Mouse (Mus musculus): Measurements from ENCODE around the gene Slc24a2.

Gene Slc24a2

DNA sequence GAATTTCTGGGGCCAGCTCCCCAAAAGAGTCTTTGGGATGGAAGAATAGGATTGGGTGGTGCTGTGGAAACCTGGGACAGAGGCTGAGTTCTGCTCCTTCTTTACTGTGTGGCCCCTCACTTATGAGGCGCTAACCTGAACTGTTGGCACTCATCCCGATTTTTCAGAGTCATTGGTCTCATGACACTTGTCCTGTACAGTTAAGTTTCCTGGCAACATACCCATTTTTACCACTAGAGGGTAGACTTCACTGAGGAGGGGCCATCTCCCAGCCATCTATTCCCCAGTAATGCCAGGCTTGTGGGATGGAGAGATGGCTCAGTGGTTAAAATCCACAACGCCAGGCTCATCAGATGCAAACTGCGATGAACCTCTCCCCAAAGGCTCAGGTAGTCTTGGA, 192.7 kb downstream of the Slc24a2 start:
- DNase-seq = peak; percentile 19

DNA sequence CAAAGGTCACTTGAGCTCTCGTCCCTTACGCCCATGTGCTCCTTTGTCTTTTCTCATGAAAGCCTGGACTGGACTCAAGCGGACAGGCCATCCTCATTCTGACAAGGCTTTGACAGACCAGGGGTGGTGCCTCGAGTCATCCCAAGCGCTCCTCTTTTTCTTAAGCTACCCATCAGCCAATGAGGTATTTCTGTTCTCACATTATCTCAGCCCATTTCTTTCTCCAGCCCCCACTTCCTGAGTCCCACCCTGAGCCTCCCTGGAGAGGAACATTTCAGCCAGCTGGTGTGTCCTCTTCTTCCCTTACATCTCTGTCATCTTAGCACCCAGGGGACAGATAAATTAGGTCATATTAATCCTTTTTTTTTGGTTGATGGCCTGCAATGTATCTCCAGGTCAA, 193.8 kb downstream of the Slc24a2 start:
- no peak for DNase-seq

DNA sequence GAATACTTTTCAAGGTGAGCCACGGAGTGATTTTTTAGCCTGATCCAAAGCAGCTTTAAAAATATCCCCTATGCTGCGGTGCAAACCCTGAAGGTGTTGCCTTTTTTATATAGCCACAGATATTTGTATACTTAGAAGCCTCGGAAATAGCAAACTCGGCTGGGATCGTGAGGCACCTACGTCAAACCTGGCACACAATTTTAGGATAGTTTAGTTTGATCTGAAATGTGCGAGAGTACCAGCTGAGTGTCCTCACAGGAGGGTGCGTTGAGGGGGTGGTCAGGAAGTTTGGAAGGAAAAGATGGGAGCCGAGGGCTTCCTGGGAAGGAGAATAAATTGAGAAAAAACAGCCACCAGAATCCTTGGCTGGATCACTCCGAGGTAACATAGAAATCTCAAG, 194.6 kb downstream of the Slc24a2 start:
- no peak for DNase-seq

DNA sequence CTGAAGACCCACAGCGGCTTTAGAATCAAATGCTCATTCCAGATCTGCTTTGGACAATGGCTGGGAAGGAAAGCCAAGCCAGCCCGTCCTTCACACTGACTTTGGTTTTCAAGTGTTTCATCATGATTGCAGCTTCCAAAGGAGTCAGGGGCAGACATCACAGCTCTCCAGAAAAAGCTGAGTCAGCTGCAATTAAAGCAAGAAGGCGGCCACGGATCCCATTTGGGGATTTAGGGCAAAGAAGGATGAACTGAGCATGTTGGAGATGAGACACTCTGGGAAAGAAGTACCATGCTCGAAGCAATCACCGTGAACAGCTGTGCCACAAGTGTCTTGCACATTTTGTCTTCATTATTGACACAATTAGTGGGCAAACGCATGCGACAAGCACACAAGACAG, 197.6 kb downstream of the Slc24a2 start:
- DNase-seq = no peak

DNA sequence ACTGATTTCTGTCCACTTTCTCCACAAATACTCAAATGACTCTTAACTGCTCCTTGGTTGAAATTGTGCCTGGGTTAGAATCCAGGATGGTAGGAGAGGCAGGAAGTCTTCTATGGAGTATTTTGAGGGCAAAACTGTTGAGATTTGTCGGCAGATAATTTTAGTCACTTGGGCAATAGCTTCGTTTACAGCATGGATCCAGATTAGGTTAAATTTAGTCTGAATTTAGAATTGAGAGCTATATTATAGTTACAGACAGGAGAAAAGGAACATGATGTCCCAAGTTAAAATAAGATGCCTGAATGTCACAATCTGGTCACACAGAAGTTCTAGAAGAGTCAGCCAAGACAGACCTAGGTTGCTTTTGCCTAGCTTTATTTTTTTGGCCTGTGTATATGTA, 199.2 kb downstream of the Slc24a2 start:
- DNase-seq = no peak

DNA sequence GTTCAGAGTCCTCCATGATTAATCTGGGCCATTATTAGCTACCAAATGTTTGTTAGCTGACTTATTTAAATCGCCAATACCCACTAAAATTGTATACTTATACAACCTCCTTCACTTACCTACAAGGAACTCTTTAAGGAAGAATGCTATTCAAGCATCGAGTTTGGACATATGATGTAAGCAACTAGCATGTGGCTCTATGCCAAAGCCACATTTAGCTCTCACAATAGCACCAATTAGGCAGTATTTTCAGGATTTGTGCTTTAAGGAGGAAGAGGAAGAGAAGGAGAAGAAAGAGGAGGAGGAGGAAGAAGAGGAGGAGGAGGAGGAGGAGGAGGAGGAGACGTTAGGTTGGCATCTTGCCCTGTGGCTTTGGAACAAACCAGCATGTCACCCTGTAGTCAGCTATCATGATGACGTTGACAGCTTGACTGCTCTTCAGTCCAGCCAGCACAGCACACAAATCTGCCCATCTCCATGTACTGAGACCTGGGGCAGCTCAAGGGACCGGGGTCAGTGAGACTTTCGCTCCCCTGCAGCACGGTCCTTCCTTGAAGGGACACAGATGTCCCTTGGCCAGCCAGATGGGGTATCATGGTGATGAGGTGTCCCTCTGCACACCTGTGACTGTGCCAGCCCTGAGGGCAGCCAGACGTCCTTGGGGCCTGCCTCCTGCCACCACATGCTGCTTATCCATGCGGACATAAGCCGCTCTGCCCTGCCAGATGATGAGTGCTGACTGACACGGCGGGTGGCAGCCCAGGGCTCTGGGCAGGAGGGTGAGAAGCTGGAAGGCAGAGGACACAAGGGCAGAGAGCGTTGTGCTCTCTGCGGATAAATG, 203.7 kb downstream of the Slc24a2 start:
- no peak for DNase-seq

DNA sequence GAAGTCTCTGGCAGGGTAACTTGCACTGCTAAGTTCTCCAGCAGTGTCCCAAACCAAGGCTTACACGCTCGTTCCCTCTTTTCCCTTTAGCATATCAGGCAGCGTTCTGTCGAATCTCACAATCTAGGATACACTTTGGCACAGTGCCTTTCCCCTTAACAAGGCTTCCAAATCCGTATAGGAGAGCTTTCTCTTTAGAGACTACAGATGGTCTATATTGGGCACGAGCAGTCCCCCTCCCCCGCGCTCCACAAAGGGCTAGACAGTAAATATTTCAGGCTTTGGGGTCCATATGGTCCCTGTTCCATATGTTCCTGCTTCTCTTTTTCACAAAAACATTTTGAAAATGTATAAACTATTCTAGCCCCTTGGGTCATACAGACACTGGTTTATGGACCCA, 205.7 kb downstream of the Slc24a2 start:
- no peak for DNase-seq

DNA sequence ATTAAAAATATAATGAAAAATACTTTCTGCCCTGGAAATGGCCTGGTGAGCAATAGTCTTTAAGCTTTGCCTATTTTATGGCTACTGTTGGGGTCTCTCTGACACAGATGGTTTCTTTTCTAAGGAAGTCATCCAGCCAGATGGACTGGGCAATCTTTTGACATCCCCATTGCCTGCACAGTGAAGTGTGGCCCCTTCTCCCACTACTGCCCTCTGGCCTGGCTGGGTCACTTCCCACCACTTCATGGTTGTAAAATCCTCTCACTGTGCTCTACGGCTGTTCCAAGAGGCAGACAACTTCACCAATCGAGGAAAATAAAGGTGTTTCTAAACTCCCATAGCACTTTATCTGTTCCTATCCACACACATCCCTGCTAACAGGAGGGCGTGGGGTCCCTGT, 208.7 kb downstream of the Slc24a2 start:
- no peak for DNase-seq

DNA sequence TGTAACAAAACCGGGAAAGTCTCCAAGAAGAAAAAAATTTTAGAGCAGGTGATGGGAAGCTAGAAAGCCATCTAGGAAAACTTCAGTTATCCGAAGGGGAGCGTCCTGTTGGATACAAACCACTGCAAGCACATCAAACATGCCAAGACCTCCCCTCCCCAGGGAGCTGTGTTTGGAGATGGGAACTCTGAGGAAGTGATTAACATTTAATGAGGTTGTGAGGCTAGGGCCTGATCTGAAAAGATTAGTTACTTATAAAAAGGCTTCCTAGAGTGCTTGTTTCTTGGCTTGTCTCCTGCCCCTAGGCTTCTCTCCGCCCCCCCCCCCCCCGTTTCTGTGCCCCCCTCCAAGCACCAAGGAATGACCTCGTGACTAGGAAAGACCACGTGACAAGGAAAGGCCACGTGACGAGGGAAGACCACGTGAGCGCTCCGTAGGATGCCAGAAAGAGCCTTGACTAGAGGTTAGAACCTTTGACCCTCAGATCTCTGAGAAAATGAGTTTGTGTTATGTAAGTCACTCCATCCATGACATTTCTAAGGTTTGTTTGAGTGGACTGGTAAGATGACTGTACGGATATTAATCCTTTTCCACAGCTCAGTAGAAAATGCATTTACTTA, 210.7 kb downstream of the Slc24a2 start:
- DNase-seq = no peak

DNA sequence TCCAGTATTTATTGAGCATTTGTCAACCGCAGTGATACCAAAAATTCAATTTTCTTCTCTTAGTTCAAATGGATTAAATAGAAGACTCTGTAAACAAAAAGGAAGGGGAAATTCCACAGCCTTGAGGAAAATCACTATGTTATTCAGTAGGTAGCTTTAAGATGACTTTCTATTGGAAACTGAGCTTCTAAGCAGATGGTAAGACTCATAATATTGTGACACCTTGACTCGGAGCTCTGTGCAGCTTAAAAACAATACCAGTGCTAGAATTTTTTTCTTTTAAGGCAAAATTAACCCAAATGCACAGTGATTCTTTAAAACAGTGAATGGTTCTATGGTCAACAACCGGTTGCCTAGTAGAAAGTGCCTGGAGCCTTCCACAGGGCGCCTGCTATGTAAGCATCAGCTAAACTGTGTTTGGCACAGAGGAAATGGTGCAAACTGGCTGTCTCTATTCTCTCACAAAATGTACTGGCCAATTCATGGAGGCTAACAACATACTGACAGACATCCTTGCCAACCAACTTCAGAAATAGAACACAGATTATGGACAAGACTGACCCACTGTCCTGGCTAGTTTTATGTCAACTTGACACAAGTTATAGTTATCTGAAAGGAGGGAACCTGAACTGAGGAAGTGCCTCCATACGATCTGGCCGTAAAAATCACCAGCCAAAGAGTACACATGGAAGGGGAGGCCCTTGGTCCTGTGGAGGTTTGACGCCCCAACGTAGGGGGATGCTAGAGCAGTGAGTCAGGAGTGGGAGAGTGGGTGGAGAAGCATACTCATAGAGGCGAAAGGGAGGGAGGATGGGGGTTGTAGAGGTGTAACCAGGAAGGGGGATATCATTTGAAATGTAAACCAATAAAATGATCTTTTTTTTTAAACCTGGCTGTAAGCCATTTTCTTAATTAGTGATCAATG, 211.9 kb downstream of the Slc24a2 start:
- DNase-seq = no peak

DNA sequence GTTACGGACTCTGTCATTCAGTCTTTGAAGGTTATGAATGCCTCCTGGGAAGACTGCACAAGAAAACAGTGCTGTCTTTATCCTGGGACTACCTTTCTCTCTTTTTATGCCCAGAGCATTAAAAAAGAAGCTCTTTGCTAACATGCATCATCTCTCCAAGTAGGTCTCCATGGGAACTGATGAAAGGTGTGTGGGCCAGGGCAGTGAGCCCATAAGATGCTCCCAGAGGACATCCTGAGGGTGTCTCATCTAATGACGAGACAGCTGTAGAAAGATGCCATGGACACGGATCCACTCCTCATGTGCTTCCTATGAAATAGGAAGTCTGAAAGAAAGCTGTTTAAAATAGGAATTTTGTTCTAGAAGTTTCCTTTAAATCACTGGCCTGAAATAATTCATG, 212.8 kb downstream of the Slc24a2 start:
- no peak for DNase-seq

DNA sequence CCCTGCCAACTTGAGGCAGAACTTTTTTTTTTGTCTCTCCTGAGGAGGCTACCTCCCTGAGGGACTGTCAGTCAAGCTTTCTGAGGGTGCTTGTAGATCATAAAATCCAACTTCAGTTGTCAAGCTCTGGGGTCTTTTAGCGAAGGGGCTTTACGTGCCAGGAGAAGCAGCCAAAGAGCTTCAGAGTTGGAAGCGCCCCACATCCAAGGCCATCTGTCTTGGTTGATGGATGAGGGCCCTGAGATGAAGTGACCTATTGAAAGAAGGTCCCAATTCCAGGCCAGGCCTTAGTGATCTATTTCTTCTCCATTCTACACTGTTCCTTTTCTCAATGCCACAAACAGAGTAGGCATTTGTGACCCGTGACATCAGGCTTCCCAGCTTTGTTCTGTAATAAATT, 214.5 kb downstream of the Slc24a2 start:
- DNase-seq = no peak

DNA sequence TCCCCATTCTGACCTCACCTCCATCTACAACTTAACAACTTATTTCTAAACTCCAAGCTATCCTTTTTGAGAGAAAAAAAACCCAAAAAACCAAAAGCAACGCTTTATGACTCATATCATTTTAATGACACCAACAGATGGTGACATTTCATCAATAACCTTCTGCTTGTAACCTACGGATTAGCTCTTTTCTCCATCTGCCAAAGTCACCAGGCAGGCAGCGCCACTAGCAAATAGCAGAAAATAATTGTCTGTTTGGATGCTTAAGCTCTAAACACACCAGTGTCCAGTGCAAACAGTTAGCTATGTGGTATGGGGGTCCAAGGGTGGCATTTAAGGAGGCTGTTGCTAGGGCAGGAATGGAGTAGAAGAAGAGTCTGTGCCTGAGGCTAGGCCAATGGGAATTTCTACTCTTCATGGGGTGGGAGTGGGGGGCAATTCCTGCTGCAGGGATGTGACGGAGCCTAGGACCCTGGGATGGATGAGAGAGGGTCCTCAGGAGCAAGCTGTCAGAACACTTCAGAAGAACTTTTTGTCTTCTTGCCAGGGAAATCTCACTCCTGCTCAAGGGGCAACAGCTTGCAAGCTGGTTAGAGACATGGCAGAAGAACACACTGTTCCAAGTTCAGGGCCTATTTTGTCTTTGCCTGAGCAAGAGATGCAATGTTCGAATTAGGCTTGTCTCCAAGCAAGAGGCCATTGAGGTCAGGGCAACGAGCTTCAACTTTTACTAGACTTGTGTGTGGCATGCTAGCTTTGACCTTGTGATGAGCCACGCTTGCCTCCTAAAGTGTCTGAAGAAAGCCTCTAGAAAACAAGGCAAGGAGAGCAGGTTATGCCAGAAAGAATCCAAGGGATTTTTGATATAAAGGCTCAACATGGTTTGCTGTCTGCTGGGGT, 216.3 kb downstream of the Slc24a2 start:
- DNase-seq = no peak

DNA sequence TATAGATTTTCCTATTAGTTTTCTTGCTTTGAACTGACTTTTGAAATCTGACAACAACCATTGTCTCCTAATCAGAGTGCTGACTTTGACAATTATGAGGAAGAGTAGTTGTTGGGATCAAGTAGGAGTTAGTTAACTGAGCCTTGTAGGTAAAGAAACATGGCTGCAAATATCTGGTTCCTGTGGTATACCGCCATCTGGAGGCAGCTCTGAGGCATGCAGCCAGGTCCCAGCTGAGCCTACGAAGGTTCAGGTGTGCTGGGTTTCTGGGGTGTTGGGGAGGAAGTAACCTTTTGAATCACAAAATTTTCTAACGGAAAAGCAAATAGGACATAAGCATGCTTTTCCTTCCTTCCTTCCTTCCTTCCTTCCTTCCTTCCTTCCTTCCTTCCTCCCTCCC, 237.8 kb downstream of the Slc24a2 start:
- DNase-seq = no peak

DNA sequence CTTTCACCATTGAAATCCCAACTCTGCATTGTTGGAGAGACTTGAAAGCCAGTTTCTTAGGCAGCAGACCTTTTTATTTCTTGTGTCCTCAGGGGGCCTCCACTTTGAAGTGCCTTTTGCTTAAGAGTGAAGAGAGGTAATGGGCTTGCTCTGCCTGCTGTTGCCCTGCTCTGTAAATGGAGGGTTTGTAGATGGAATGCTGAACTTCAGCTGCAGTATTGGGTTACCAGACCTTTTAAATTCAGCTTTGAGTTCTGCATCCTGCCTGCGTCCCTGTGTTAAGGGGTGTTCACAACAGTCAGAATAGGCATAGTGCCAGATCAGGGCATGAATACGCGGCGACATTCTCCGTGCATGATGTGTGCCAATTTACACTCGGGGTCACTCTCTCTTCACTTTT, 241.0 kb downstream of the Slc24a2 start:
- DNase-seq = no peak

DNA sequence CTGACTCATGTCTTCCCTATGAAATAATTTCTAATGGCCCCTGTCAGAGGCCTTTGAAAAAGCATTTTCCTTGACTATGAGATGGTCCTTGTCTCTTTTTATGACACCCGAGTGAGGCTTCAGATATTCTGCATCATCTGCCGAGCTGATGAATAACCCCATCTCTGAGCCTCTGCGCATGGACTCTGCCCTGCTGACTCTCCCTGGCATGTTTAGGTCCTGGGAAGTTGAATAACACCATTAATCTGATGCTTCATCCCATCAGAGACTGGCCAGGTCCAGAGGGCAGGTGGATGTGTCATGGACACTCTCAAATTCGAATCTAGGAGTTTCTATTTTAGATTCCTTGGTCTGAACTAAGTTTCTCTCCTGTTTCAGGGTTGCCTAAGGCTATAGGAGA, 242.4 kb downstream of the Slc24a2 start:
- DNase-seq = peak; percentile 29

DNA sequence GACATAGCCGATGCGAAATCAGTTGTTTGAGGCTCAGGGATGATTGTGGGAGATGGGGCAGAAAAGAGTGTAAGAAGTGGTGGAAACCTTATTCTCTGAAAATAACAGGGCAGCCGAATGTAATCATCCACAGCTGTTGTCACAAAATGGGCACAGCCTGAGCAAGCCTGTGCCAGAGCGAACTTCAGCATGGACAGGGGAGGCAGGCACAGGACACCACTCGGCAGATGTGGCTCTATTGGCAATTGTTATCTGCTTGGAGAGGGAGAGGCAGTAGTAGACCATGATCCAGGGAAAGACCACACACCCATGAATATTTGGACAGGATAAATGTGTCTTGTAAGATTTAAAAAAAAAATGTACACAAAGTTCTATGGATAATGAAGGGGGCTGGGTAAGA, 253.0 kb downstream of the Slc24a2 start:
- DNase-seq = no peak

DNA sequence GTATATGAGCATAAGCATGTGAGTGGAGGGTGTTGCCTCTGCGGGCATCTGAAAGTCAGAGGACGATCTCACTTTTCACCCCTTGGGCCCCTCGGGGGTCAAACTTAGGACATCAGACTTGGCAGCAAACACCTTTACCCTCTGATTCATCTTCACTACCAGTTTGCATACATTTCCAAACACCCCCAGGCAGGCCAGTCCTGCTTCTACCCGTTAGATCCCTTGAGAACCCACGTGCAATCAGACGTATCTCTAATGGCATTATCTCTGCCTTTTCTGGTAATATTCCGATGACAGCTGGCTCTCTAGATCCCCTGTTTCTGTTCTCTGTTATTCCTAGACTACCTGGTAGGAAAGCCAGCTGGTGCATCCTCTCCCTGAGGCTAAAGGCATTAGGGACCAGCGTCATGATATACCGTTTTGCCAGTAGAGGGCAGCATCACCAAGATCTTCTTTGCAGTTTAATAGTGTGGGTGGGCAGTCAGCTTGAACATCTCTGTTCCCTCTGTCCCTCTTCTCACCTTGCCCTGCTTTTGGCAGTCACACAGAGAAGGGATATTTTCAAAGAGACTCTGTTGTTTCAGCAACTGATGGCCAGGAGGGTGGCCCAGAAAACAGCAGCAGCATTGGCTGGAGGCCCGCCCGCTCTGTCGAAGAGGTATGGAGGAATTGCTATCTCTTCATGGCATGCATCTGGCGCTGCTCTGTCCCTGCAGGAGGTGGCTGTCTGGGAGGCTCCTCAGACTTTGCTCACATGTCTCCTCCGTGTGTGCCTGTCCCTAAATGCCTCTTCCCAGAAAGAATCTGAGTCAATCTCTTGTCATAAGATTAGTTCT, 272.5 kb downstream of the Slc24a2 start:
- peak; percentile 53 for DNase-seq

DNA sequence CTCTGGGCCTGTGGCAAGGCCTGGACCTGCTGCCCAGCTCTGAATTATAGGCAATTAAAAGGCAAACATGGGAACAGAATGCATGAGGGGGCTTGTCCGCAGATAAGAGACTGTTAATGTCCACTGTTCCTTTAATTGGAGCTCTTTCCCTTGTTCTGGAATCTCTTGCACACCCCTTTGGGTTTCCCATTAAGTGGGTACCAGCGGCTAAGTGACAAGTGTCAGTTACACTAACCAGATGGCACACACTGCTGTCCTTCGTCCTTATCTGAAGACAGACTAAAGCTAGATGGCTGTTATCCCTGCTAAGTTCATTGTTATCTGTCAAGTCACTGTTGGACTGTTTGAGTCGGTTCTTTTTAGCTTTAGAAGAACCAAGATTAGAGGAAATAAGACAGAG, 274.8 kb downstream of the Slc24a2 start:
- no peak for DNase-seq

DNA sequence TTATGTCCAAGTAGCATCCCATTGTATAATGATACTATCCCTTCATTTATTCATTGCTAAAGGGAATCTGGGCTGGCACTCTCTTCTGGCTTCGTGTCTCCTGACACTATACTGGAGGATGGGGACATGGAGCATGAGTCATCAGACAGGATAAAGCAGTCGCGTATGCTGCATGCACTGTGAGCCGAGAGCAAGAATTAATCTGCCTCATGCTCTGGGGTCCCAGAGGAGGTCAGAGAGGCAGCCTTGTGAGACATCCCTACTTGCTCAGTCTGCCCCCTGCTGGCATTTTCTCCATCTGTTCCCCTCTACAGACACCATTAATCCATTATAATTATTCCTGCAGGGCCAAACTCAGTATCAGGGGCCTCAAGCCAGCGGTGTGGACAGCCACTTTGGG, 276.8 kb downstream of the Slc24a2 start:
- DNase-seq = no peak

DNA sequence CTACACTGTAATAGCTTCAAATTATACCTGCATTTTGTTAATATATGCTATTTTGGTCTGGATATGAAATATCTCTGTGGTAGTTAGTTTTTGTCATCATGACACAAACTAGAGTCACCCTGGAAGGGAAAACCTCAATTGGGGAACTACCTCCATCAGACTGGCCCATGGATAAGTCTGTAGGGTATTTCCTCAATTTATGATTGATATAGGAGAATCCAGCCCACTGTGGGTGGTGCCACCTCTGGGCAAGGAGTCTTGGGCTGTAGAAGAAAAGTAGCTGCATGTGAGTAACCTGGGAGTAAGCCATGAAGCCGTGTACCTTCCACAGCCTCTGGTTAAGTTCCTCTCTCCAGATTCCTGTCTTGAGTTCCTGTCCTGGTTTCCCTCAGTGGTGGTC, 281.5 kb downstream of the Slc24a2 start:
- no peak for DNase-seq

DNA sequence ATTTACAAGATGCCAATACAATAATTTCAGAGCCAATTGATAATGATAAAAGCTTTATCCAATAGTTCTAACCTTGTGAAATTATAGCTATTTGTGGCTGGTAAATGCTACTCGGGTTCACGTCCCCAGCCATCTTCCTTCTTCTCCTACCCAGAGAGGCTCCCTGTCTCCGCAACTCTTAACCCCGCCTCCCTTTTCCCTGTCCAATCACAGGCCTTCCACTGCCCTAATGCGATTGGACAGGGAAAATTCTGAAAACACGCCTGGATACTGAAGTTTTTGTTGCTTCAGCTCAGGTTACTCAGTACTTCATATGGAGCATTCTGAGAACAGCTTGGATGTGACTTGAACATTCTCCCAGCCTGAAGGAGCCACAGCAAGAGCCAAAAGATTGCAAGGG, 287.0 kb downstream of the Slc24a2 start:
- DNase-seq = no peak
